Mouse (Mus musculus) left cerebral cortex, postnatal 25 days (tissue): ENCODE measurements around the gene Lpcat3. TPM values are rescaled to one million over a fixed set of nuclear protein-coding genes. Genes with fewer than 3 reads are reported as not detected.
"Not testable (repeated sequence)": the region's sequence is repeated elsewhere in the genome, so short reads cannot be mapped to it uniquely, and the experiment has no call there.

ENCODE experiments used
- DNase-seq, 2 experiments: peaks; one replicate each; pipeline ENCODE4 v3.0.0; 2022; ENCODE audit warnings: low spot score in 2 of 2, mixed read lengths in 1 of 2
- intact Hi-C: fragments of 180-260 bp; cut with DNase I; formaldehyde crosslinking; loops from one replicate; pipeline ENCODE4 v1.15.1; 2025
- total RNA-seq, 2 experiments: library from RNA; stranded (reverse); gene quantifications; 2 replicates each; pipeline ENCODE4 v1.2.3; 2021

Lpcat3 gene
- total RNA-seq, 2 experiments from 2014 or later, result 22.4 to 31.2 TPM

DNA sequence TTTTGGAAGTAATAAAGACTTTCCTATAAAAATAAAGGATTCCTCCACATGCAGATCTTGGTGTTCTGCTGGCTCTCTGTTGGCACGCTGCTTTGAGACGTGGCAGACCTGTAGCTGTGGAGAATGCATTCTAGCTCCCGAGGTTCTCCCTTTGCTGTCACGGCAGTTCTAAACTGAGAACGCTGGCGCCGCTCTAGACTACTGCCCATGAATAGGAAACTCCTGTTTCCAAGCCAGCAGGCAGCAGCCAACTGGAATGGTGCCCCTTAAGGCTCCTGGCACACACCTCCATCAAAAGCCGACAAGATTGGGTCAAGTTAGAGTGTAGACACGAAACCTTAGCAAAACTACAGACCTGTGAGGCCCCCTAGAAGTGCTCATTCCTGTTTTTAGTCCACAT is 10.8 kb downstream of the Lpcat3 start:
- intact Hi-C loops, result no loop called here
- peak; percentile 31 to 77 for DNase-seq

DNA sequence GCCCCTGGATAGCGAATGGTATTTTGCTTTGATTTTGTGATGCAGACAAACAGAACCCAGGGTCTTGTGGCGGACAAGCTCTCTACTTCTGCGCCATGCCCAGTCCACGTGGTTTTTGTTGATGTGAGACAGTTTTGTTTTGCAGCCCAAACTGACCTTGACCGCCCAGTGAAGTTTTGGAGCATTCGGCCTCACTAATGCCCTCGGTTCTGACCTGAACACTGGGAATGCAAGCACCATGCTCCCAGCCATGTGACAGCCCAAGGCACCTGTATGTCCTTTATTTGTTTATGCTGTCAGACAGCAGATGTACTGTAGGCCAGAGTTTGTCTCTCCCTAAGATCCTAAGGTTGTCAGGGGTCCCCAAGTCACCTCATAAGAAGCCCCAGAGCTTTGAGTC is 11.8 kb downstream of the Lpcat3 start:
- intact Hi-C loops, result no loop called here

DNA sequence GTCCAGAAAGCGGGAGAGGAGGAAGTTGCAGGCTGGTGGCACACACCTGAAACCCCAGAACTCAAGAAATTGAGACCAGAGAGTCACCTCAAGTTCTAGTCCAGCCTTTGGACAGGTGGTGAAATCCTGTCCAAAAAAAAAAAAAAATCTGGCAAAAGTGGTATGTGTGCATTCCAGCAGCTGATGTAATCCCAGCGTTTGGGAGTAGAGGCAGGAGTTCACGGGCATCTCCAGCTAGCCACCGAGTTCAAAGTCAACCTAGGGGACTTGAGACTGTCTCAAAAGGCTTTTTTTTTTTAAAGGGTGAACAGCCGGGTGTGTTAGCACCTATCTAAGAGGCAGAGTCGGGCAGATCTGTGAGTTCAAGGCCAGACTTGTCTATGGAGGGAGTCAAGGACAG is 13.3 kb downstream of the Lpcat3 start:
- intact Hi-C loops, result no loop called here
- no peak for DNase-seq

More for the DNA sequence above, 11.8 kb downstream of the Lpcat3 start:
- no peak for DNase-seq

DNA sequence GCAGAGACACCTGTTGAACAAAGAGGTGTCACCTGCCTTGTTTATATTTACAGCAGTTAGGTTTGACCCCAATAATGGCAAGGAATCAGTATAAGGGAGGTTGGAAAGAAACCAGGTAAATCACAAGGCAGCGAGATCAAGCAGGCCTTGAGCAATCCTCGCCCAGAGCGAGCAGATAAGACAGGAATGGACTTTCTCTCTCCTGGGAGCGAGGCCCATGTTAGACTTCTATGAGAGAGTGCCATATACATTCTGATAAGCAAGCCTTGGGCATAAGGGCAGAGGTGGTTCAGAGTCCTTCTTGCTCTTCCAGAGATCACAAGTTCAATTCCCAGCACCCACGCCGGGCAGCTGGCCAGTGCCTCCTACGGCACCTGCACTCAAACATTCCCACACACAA is 15.9 kb downstream of the Lpcat3 start:
- intact Hi-C loops, result no loop called here
- DNase-seq, result no peak

GRCm38 (mm10) chr6:124679486-124679885 is 16.7 kb downstream of the Lpcat3 start:
- intact Hi-C loops, result no loop called here
- peak in 1 of 2 experiments; percentile 56 for DNase-seq

DNA sequence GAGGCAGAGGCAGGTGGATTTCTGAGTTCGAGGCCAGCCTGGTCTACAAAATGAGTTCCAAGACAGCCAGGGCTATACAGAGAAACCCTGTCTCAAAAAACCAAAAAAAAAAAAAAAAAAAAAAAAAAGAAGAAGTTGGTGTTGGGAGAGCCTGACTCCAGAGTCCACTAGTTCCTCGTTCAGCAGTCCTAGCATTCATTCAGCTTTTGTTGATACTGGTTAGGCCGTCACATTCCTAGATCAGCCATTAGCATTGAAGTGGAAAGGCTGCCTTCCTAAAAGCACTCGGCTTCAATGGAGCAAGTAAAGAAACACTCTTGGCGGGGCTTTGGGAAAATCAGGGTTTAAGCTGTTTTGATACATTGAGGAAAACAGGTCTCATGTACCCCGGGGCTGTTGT is 19.5 kb downstream of the Lpcat3 start:
- intact Hi-C loops, DNase-seq: not testable (repeated sequence)

GRCm38 (mm10) chr6:124683591-124684417 is 21.0 kb downstream of the Lpcat3 start:
- peak in 1 of 2 experiments; percentile 62 for DNase-seq
- intact Hi-C loops, result no loop called here

DNA sequence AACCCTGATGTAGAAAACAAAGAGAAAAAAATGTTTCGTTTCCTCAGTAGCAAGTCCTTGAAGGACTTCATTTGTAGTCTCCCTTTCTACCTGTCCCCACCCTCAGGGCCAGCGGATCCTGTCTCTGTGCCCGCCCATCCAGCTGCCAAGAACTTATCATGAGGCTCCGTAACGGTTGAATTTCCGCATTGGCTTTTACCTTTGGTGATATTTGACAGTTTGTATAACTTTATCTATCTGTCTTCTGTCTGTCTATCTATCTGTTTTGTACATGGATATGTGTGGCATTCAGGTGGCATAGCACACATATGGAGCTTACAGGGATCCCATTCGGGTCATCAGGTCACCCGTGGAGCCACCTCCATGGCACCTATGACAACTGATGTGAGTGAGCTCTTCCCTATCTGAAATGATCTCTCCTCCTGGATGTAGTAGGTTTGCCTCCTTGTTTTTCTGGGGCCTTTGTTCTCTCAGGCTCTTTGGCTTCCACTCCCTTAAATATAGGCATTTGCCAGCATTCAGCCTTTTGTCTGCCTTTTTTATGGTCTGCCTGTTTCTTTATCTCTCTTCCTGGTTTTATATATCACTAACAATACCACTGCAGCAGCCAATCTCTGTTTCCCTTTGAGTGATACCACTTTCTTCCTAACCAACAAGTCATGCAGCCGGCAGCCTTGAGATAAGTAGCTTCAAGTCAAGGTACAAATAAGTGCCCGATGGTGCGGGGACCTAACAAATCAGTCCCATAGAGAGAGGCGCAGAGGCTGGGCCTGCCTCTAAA is 23.0 kb downstream of the Lpcat3 start:
- no peak for DNase-seq
- intact Hi-C loops, result no loop called here

- intact Hi-C loops, DNase-seq: not testable (repeated sequence)
These were observed 23.8 kb downstream of the Lpcat3 start for GRCm38 (mm10) chr6:124686644-124687043.

- DNase-seq, result no peak
- intact Hi-C loops, result no loop called here
These were observed 25.4 kb downstream of the Lpcat3 start for GRCm38 (mm10) chr6:124688151-124688758.

DNA sequence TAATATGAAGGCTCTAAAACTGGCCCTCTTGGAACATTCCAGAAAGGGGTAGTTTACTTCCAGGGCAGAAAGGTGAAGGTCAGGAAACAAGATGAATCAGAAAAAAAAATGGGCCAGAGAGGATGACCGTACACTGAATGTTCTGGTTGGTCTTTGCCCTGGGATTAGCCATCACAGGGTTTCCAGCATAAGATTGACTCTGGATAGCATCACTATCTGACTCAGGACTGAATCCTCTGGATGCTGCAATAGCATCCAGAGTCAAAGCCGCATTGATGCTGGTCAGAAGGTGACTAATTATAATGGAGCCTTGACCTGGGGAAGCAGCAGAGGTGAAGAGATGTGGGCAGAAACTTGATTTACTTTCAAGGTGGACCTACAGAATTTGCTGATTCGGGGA is 26.2 kb downstream of the Lpcat3 start:
- intact Hi-C loops, result no loop called here
- no peak for DNase-seq

GRCm38 (mm10) chr6:124690517-124690916 is 27.7 kb downstream of the Lpcat3 start:
- no peak for DNase-seq
- intact Hi-C loops, result no loop called here

GRCm38 (mm10) chr6:124693243-124693981 is 30.6 kb downstream of the Lpcat3 start:
- intact Hi-C loops, result no loop called here
- DNase-seq, result no peak

GRCm38 (mm10) chr6:124694166-124694955 is 31.5 kb downstream of the Lpcat3 start:
- DNase-seq, result peak; percentile 53 to 57
- intact Hi-C loops, result no loop called here

- DNase-seq, result no peak
These were observed 33.8 kb downstream of the Lpcat3 start for GRCm38 (mm10) chr6:124696441-124697150.

DNA sequence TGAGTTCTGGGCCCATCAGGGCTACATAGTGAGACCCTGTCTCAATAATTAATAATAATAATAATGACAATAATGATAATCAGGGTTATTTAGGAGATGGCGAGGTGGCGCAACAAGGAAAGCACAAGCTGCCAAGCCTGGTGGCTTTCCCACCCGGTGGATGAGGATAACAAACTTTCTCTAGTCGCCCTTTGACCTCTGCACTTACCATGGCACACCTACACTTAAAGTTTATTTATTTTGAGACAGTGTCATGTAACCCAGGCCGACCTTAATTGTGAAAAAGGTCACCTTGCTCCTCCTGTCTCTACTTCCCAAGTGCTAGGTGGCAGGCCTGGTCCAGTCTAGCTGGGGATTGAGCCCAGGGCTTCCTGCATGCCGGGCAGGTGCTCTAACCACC is 35.9 kb downstream of the Lpcat3 start:
- intact Hi-C loops, result no loop called here
- no peak for DNase-seq

More at GRCm38 (mm10) chr6:124696441-124697150, 33.8 kb downstream of the Lpcat3 start:
- intact Hi-C loops, result no loop called here

DNA sequence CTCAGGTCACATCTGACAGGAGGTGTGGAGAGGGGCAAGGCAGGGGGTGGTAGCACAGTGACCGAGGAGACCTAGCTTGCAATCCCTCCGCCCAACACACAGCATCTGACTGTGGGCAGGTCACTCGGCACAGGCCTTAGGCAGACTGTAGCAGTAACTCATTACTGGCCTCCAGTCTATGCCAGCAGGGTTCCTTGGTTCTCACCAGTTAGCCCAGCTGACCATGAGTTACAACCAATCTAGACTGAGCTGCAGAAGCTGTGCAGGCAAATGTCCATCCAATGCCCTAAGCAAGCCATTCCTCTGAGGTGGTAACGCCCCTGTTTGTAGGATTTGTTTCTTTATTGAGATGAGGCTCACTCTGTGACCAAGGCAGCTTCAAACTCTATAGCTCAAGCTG is 36.5 kb downstream of the Lpcat3 start:
- no peak for DNase-seq
- intact Hi-C loops, result no loop called here

- DNase-seq, result peak in 1 of 2 experiments; percentile 79
- intact Hi-C loops, result loop anchor here (5.0 kb wide), 1 partner anchor 38 kb away; the partner anchor contains the start of gene Lpcat3
These were observed 37.3 kb downstream of the Lpcat3 start for GRCm38 (mm10) chr6:124699962-124700610.
